Mouse (Mus musculus) layer of hippocampus, adult 9-11 months (tissue): ENCODE measurements around the gene Btn1a1.

Experiments used
- DNase-seq: peaks from one replicate; pipeline ENCODE4 v3.0.0; 2022

Btn1a1 gene

GRCm38 (mm10) chr13:23412630-23413521 is 52.8 kb downstream of the Btn1a1 start:
- DNase-seq = peak; percentile 67

GRCm38 (mm10) chr13:23412211-23412629 is 53.5 kb downstream of the Btn1a1 start:
- DNase-seq = peak; percentile 35

GRCm38 (mm10) chr13:23411311-23412210 is 54.1 kb downstream of the Btn1a1 start:
- no peak for DNase-seq

GRCm38 (mm10) chr13:23410632-23411031 is 55.1 kb downstream of the Btn1a1 start:
- no peak for DNase-seq
